Mouse (Mus musculus) ES-Bruce4 (cell line): ENCODE results near the gene Hdac1.

Source experiments
- CTCF ChIP-seq: IDR thresholded peaks from one replicate; pipeline ENCODE4 v1.8.1; 2011; ENCODE audit warnings: low read depth, low read length
- EP300 ChIP-seq: IDR thresholded peaks from 2 replicates; pipeline ENCODE4 v1.6.1; 2011; ENCODE audit warnings: low read depth, low read length; ENCODE audit not compliant: insufficient read depth

DNA sequence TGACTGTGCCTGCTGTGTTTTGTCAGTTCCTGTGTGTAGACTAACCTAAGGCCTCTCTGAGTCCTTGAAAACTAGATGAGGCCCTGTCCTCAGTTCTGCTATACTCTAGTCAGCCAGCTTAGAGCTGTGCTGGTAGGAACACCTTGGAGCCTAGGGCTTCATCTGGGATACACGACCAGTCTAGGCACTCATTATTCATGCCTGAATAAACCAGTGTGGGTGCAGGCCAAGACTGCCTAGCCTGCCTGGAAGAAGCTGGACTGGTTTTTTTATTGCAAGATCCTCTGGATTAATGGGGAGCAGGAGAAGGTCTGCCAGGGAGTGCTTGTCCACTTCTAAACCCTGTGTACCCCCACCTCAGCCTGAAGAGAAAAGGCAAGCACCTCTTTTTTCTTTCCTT, 44.4 kb upstream of the Hdac1 start:
- TF ChIP-seq CTCF (no peak), EP300 (no peak)
